Mouse (Mus musculus) frontal cortex, adult (tissue): ENCODE measurements at regions not wholly inside any gene's neighbourhood (a gene's known extent, or its start where the extent isn't known, plus 50 kb on each side); places are given as distances from the start of the nearest gene placed in this dataset.
A peak's percentile ranks its signal among the peaks of the same experiment; 100 is the strongest.
"Not testable (repeated sequence)": the region's sequence is repeated elsewhere in the genome, so short reads cannot be mapped to it uniquely, and the experiment has no call there.

Experiments
- ATAC-seq: cut with Nextera tagmentation; 2 replicates; pipeline ENCODE4 v1.9.2; 2017; ENCODE audit warnings: mild to moderate bottlenecking, moderate library complexity, mixed read lengths; ENCODE audit not compliant: low TSS enrichment

GRCm38 (mm10) chr7:60974116-60974515, 834.1 kb upstream of the Snrpn start:
- ATAC-seq = not testable (repeated sequence)

- ATAC-seq = no peak
These were observed 821.2 kb upstream of the Snrpn start for GRCm38 (mm10) chr7:60961188-60961587.

- ATAC-seq = peak; percentile 65
These were observed 799.9 kb upstream of the Snrpn start for GRCm38 (mm10) chr7:60939764-60940457.
